Mouse (Mus musculus) cortical plate, adult 2 months (tissue): ENCODE data around the gene Rap1gap. TPM values are rescaled to one million over a fixed set of nuclear protein-coding genes. Genes with fewer than 3 reads are reported as not detected.

Experiments used
- H3K27ac ChIP-seq: fragments of 200-500 bp; 2 replicates; pipeline ENCODE4 v1.5.1; 2012; ENCODE audit warnings: low read length, control low read depth, inconsistent platforms; ENCODE audit not compliant: insufficient read depth
- H3K4me1 ChIP-seq: fragments of 200-500 bp; 2 replicates; pipeline ENCODE4 v1.6.1; 2011; ENCODE audit warnings: low read length; ENCODE audit not compliant: control insufficient read depth, insufficient read depth
- H3K4me3 ChIP-seq: fragments of 200-500 bp; 2 replicates; pipeline ENCODE4 v1.5.1; 2011; ENCODE audit warnings: mild to moderate bottlenecking, low read length, control low read depth; ENCODE audit not compliant: insufficient read depth
- CTCF ChIP-seq: fragments of 200-500 bp; IDR thresholded peaks from 2 replicates; pipeline ENCODE4 v1.5.1; 2011; ENCODE audit warnings: mild to moderate bottlenecking, control low read depth, low read length; ENCODE audit not compliant: insufficient read depth; ENCODE audit errors: extremely low read depth
- POLR2A ChIP-seq: fragments of 200-500 bp; IDR thresholded peaks from 2 replicates; pipeline ENCODE4 v1.6.1; 2011; ENCODE audit warnings: mild to moderate bottlenecking, low read length, control low read depth; ENCODE audit not compliant: insufficient read depth; ENCODE audit errors: extremely low read depth
- polyA plus RNA-seq: library from polyadenylated mRNA; depleted of rRNA; stranded (reverse); fragments of >200 nt; gene quantifications from 2 replicates; pipeline ENCODE4 v1.2.3, GENCODE M21; 2012; rRNA removed

Gene Rap1gap
- polyA plus RNA-seq: 339 and 383 TPM in 2 replicates

DNA sequence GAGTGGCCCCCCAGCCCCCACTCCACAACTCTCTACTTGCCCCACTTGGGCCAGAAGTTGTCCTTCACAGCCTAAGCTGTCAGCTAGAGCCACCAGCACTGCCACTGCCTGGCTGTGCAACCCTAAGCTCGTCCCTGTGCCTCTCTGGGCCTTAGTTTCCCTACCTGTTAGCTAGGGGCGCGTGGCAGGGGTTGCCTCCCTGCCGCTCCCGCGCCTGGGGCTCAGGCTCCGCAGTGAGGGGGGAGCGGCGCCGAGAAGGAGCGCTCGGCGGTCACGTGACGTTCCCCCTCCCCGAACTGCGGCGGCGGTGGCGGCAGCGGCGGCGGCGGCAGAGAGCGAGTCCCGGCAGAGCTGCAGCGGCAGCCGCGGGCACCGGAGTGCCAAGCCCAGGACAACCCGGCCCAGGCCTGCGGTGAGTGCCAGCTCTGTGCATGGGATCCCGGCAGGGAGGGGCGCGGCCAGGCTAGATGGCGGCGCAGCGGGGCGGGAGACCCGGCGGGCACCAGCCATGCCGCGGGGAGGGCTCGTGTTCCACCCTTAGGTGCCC lies at the start of gene Rap1gap:
TSS of gene Rap1gap (plus strand) at position 294 of the 547 bp plus-strand sequence.
- Histone ChIP-seq H3K4me1 (peaks cover 12% of the 10 kb centered on the region), H3K27ac (peak within 1 kb of the TSS; percentile 4), H3K4me3 (peak within 1 kb of the TSS; percentile 62)
- no peak; the same call in 1 of the 2 replicates for TF ChIP-seq POLR2A
- no peak for TF ChIP-seq CTCF

DNA sequence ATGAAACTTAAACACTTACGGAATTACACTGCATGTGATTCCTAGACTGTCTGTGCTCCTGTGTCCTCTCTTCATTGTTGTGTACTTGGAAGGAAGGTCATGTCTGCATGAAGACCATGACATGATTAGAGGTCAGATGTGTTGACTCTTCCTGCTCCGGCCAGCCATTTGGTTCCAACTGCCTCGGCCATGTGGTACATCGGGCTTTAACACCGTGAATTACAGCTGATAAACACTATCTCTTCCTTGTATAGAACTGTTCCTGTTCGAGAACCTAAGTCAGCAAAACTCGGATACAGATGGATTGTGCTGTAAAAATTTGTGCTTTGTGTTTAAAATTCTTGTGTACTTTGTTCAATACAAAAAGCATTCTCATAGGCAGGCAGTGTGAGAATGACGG lies 41.7 kb upstream of the Rap1gap start:
- no peak overlapping the region for H3K27ac ChIP-seq
- H3K4me1 ChIP-seq: peaks cover 1% of the 10 kb centered on the region; the same call in 1 of the 2 replicates

DNA sequence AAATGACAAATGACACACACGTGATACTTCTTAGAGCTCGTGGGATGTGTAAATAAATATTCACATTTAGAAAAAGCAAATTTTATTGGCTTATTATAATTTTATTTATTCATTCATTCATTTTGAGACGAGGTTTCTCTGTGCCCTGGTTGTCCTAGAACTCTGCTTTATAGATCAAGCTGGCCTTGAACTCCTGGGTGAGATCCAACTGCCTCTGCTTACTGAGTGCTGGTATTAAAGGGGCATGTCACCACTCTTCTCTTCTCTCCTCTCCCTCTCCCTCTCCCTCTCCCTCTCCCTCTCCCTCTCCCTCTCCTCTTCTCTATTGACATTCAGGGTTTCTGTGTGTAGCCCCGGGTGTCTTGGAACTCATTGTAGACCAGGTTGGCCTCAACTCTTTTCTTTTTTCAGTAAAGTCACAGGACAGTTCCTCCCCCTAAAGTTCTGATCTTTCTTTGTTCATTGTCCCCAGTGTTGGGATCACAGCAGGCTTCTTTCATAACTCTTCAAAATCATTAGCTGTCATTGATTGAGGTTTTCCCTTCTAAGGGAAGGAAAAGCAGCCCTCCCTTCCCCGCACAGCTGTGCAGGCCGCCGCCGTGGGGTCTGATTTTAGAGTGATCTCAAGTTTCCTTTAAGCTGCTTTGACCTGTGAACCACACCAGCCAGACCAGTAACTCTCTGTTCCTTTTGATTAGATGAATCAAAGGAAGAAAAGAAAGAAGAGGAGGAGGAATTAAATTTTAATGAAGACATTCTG lies 36.9 kb upstream of the Rap1gap start:
- TF ChIP-seq POLR2A (no peak), CTCF (no peak)
- Histone ChIP-seq H3K4me1 (peaks cover 6% of the 10 kb centered on the region), H3K4me3 (no peak overlapping the region), H3K27ac (no peak overlapping the region)

More for the DNA sequence above, 41.7 kb upstream of the Rap1gap start:
- TF ChIP-seq POLR2A: no peak
- TF ChIP-seq CTCF: no peak
- no peak overlapping the region for H3K4me3 ChIP-seq

DNA sequence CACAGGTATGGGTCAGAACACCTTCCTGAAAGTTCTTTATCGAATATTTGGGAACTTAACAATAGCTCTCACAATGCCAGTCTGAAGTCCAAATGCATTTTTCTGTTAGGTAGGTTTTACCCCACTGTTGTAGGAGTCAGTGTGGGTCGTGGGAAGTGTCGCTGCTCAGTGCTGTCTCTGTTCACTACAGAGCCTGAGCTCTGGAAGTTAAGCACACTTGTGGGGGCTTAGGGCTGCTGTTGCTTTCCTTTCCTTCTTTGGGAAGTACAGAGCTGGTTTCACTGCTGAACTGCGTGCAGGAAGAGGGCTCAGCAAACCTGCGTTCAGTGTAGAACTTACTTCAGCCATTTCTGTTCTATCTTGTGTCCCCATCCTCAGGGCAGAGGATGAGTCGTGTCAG lies 36.1 kb upstream of the Rap1gap start:
- Histone ChIP-seq H3K4me3 (no peak overlapping the region), H3K27ac (no peak overlapping the region), H3K4me1 (peaks cover 6% of the 10 kb centered on the region)
- TF ChIP-seq POLR2A: no peak
- no peak for TF ChIP-seq CTCF

DNA sequence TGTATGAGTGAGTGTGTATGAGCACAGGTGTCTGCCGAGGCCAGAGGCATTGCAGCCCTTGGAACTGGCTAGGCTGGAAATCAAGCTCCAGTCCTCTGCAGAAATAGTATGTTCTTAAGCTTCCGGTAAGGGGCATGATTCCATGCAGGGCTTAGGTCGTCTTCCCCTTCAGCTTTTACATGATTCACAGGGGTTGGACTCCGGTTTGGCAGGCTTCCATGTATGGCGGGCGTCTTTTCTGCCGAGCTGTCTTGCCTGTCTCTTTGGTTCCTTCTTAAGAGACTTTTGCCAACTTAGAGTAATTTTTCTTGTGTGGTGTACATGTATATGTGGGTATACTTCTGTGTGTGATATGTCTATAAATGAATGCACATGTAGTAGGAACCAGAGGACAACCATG lies 35.2 kb upstream of the Rap1gap start:
- Histone ChIP-seq H3K4me3 (no peak overlapping the region), H3K27ac (no peak overlapping the region), H3K4me1 (peaks cover 6% of the 10 kb centered on the region)
- TF ChIP-seq POLR2A: no peak
- no peak for TF ChIP-seq CTCF

DNA sequence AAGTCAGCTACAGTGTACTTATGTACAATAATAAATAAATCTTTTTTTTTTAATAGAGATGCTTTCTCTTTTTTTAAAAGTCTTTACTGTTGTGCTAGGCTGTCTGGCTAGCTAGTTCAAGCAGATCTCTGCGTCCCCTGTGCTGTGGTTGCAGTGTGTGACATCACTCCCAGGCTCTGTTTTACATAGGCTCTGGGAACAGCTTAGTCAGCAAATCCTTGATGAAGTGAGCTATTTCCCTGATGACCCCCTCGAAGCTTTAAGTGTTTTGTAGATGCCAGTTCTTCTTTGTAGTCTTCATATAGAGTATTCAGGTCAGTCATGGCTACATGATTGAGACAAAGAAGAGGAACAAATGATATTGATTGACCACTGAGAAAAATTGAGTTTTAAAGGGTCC lies 34.4 kb upstream of the Rap1gap start:
- TF ChIP-seq CTCF: no peak
- no peak for TF ChIP-seq POLR2A
- Histone ChIP-seq H3K4me1 (peaks cover 6% of the 10 kb centered on the region), H3K27ac (no peak overlapping the region), H3K4me3 (no peak overlapping the region)

DNA sequence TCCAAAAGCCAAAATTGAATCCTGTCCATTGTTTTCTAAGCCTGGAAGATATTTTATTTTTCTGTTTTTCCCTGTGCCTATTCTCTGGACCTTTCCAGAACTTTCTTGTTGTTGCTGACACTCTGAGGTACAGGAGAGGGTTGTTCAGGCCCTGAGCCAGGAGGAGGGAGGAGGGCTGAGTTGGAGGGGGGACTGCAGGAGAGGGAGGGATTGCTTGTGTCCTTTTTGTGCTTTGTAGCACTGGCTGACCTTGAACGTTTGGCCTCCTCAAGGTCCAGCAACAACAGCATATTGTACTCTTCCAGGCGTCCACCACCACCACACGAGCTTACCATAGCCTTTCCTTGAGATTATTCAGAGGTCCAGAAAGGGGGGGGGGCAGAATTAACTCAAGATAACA lies 32.9 kb upstream of the Rap1gap start:
- Histone ChIP-seq H3K4me3 (no peak overlapping the region), H3K4me1 (peaks cover 6% of the 10 kb centered on the region), H3K27ac (no peak overlapping the region)
- TF ChIP-seq CTCF (no peak), POLR2A (no peak)

DNA sequence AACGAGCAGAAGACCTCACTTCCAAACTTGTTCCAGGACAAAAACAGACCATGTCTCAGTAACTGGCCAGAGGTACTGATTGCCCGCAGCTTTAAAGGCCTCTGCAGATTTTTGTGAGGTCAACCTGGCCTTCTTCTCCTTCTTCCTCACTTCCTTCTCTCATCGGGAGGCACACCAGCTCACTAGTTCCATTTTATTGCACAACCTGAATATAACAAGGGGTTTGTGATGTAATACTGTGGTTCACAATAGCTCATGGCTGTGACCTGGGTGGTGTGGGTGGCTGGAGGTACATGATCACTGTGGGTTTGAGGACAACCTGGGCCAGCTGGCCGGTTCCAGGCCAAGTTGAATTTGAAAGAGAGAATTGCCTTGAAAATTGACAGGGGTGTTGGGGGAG lies 31.1 kb upstream of the Rap1gap start:
- TF ChIP-seq POLR2A: no peak
- TF ChIP-seq CTCF: no peak
- Histone ChIP-seq H3K4me1 (peaks cover 5% of the 10 kb centered on the region; the same call in 1 of the 2 replicates), H3K4me3 (no peak overlapping the region), H3K27ac (no peak overlapping the region)

DNA sequence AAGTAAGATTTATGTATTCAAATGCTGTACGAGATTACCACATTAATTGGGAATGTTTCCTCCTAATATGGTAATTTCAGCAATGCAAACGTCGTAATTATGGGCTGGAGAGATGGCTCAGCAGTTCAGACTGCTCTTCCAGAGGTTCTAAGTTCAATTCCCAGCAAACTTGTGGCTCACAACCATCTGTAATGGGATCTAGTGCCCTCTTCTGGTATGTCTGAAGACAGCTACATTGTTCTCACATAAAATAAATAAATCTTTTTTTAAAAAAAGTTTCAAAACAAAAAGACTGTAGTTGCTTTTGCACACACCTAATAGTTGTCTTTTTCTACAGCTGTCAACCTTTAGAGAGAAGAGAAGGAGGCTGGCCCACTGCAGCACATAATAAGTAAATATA lies 27.9 kb upstream of the Rap1gap start:
- no peak overlapping the region for H3K27ac ChIP-seq
- H3K4me1 ChIP-seq: no peaks in the 10 kb centered on the region
- H3K4me3 ChIP-seq: no peak overlapping the region
- TF ChIP-seq POLR2A: no peak
- no peak for TF ChIP-seq CTCF

DNA sequence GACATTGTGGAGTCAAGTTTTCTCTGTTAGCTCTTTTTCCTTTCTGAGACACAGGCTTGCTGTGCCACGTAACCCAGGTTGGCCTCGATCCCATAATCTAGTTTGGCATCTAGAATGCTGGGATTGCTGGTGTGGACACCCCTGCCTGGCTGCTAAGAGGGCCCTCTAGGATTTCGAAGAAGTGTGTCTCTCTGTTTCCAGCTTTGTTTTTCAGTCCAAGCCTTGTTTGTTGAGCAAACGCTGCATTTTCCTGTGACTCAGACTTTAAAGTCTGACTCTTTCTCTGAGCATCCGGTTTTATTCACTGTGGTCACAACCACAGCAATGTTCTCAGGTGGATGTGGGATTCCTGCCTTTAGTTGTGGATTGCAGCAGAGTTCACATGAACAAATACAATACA lies 23.0 kb upstream of the Rap1gap start:
- Histone ChIP-seq H3K4me1 (peaks cover 5% of the 10 kb centered on the region), H3K4me3 (no peak overlapping the region), H3K27ac (no peak overlapping the region)
- TF ChIP-seq CTCF (no peak), POLR2A (no peak)
